Comparison of ENCODE assay signal across 14 mouse cellular contexts in genomic region chr10:120839966-120840365, GRCm38 (mm10).
"Had no signal": no experiment of that assay in that cellular context is flagged by ENCODE, and none has a peak within 500 bp of the region (broad histone marks: within the 10 kb centered on the region; RNA-seq: fewer than 3 reads in every experiment).

No protein-coding gene starts in this region.

- H3K4me2 ChIP-seq: limb, embryonic 12.5 days; liver, embryonic 13.5 days; midbrain, embryonic 13.5 days; neural tube, embryonic 15.5 days had no signal

- H3K27ac ChIP-seq: hindbrain, postnatal 0 days; kidney, postnatal 0 days; left cerebral cortex, adult 2 months; limb, embryonic 12.5 days; liver, embryonic 13.5 days; midbrain, embryonic 13.5 days; neural tube, embryonic 15.5 days had no signal

- H3K36me3 ChIP-seq: liver, embryonic 13.5 days; midbrain, embryonic 13.5 days; neural tube, embryonic 15.5 days had no signal

- H3K9me3 ChIP-seq: liver, embryonic 13.5 days; midbrain, embryonic 13.5 days; neural tube, embryonic 15.5 days had no signal

- H3K4me1 ChIP-seq: liver, embryonic 13.5 days; midbrain, embryonic 13.5 days; neural tube, embryonic 15.5 days had no signal

- H3K9ac ChIP-seq: limb, embryonic 12.5 days; liver, embryonic 13.5 days; liver, postnatal 0 days; midbrain, embryonic 13.5 days; neural tube, embryonic 15.5 days had no signal

- DNase-seq: kidney, adult 8-10 months; liver; liver, embryonic 13.5 days; liver, postnatal 0 days; right cerebral cortex, adult 18-20 months; right cerebral cortex, postnatal 25 days; thymus, postnatal 36 days had no signal

- H3K27me3 ChIP-seq: limb, embryonic 12.5 days; liver, embryonic 13.5 days; midbrain, embryonic 13.5 days; neural tube, embryonic 15.5 days had no signal

- ATAC-seq: hindbrain, postnatal 0 days; liver, postnatal 0 days; midbrain, embryonic 13.5 days had no signal

- H3K4me3 ChIP-seq: left cerebral cortex, adult 2 months; limb, embryonic 12.5 days; liver, embryonic 13.5 days; midbrain, embryonic 13.5 days; myocyte; neural tube, embryonic 15.5 days had no signal
